Mouse (Mus musculus): ENCODE measurements around the gene Gfi1. TPM values are rescaled to one million over a fixed set of nuclear protein-coding genes. Genes with fewer than 3 reads are reported as not detected.

Gene Gfi1
- polyA plus RNA-seq, 1 experiment from 2014 or later = not detected

GRCm38 (mm10) chr5:107720991-107721637, 4.7 kb downstream of the Gfi1 start:
- 0 out of 2 replicates have a peak, but pooled peaks have one; percentile 6 for ATAC-seq (replicated peaks)
- WGBS = under 1% methylated on average over 58 of the region's 58 CpGs
- H3K36me3 ChIP-seq = no peaks in the 10 kb centered on the region
- H3K27me3 ChIP-seq = peaks cover 87% of the 10 kb centered on the region
- no peak overlapping the region for H3K27ac ChIP-seq (replicated peaks)
- H3K4me1 ChIP-seq = peaks cover 44% of the 10 kb centered on the region
- no peak overlapping the region for H3K9ac ChIP-seq (replicated peaks)
- peak overlapping the region; percentile 32 for H3K4me3 ChIP-seq
- H3K9me3 ChIP-seq = no peaks in the 10 kb centered on the region
- peak overlapping the region; percentile 49 for H3K4me2 ChIP-seq (replicated peaks)

GRCm38 (mm10) chr5:107720511-107720910, 5.3 kb downstream of the Gfi1 start:
- H3K4me3 ChIP-seq = no peak overlapping the region
- H3K36me3 ChIP-seq = no peaks in the 10 kb centered on the region
- WGBS = 3% methylated on average over 5 of the region's 5 CpGs
- peaks cover 81% of the 10 kb centered on the region for H3K27me3 ChIP-seq
- H3K9me3 ChIP-seq = no peaks in the 10 kb centered on the region
- no peak for ATAC-seq (replicated peaks)
- no peak overlapping the region for H3K4me2 ChIP-seq (replicated peaks)
- peaks cover 38% of the 10 kb centered on the region for H3K4me1 ChIP-seq
- H3K9ac ChIP-seq (replicated peaks) = no peak overlapping the region
- no peak overlapping the region for H3K27ac ChIP-seq (replicated peaks)

GRCm38 (mm10) chr5:107719786-107720185, 6.0 kb downstream of the Gfi1 start:
- Histone ChIP-seq H3K4me1 (peaks cover 31% of the 10 kb centered on the region), H3K9ac (replicated peaks) (no peak overlapping the region), H3K27me3 (peaks cover 74% of the 10 kb centered on the region), H3K4me3 (no peak overlapping the region), H3K4me2 (replicated peaks) (no peak overlapping the region), H3K9me3 (no peaks in the 10 kb centered on the region), H3K36me3 (no peaks in the 10 kb centered on the region), H3K27ac (replicated peaks) (no peak overlapping the region)
- no peak for ATAC-seq (replicated peaks)
- WGBS = 30% methylated on average over 1 of the region's 1 CpGs

GRCm38 (mm10) chr5:107719209-107719608, 6.6 kb downstream of the Gfi1 start:
- Histone ChIP-seq H3K9ac (replicated peaks) (no peak overlapping the region), H3K9me3 (no peaks in the 10 kb centered on the region)
- 15% methylated on average over 3 of the region's 3 CpGs for WGBS

GRCm38 (mm10) chr5:107717871-107718361, 7.9 kb downstream of the Gfi1 start:
- H3K27ac ChIP-seq (replicated peaks) = no peak overlapping the region
- no peak overlapping the region for H3K9ac ChIP-seq (replicated peaks)
- no peaks in the 10 kb centered on the region for H3K36me3 ChIP-seq
- peaks cover 59% of the 10 kb centered on the region for H3K27me3 ChIP-seq
- H3K4me2 ChIP-seq (replicated peaks) = no peak overlapping the region
- WGBS = 16% methylated on average over 11 of the region's 11 CpGs
- ATAC-seq (replicated peaks) = no peak
- H3K9me3 ChIP-seq = no peaks in the 10 kb centered on the region
- H3K4me1 ChIP-seq = peaks cover 15% of the 10 kb centered on the region
- no peak overlapping the region for H3K4me3 ChIP-seq

More at GRCm38 (mm10) chr5:107719209-107719608, 6.6 kb downstream of the Gfi1 start:
- no peak overlapping the region for H3K4me2 ChIP-seq (replicated peaks)
- H3K36me3 ChIP-seq = no peaks in the 10 kb centered on the region
- peaks cover 69% of the 10 kb centered on the region for H3K27me3 ChIP-seq
- peaks cover 27% of the 10 kb centered on the region for H3K4me1 ChIP-seq
- H3K4me3 ChIP-seq = no peak overlapping the region
- ATAC-seq (replicated peaks) = no peak
- no peak overlapping the region for H3K27ac ChIP-seq (replicated peaks)

GRCm38 (mm10) chr5:107711689-107712088, 14.1 kb downstream of the Gfi1 start:
- no peak for ATAC-seq (replicated peaks)
- H3K27me3 ChIP-seq = peaks cover 3% of the 10 kb centered on the region
- H3K4me3 ChIP-seq = no peak overlapping the region
- WGBS = 64% methylated on average over 2 of the region's 2 CpGs
- H3K36me3 ChIP-seq = no peaks in the 10 kb centered on the region
- H3K9me3 ChIP-seq = no peaks in the 10 kb centered on the region
- H3K4me2 ChIP-seq (replicated peaks) = no peak overlapping the region
- H3K27ac ChIP-seq (replicated peaks) = no peak overlapping the region
- H3K4me1 ChIP-seq = no peaks in the 10 kb centered on the region
- no peak overlapping the region for H3K9ac ChIP-seq (replicated peaks)

- Histone ChIP-seq H3K9me3 (no peaks in the 10 kb centered on the region), H3K9ac (replicated peaks) (no peak overlapping the region), H3K27me3 (no peaks in the 10 kb centered on the region), H3K4me2 (replicated peaks) (no peak overlapping the region), H3K4me1 (no peaks in the 10 kb centered on the region), H3K4me3 (no peak overlapping the region), H3K36me3 (no peaks in the 10 kb centered on the region), H3K27ac (replicated peaks) (no peak overlapping the region)
- no peak for ATAC-seq (replicated peaks)
- WGBS = 89% methylated on average over 8 of the region's 8 CpGs
Measured at GRCm38 (mm10) chr5:107708124-107708797, 17.6 kb downstream of the Gfi1 start.

GRCm38 (mm10) chr5:107706262-107706661, 19.6 kb downstream of the Gfi1 start:
- no peak overlapping the region for H3K9ac ChIP-seq (replicated peaks)
- no peak overlapping the region for H3K4me2 ChIP-seq (replicated peaks)
- no peak for ATAC-seq (replicated peaks)
- H3K27me3 ChIP-seq = no peaks in the 10 kb centered on the region
- H3K36me3 ChIP-seq = no peaks in the 10 kb centered on the region
- WGBS = 90% methylated on average over 1 of the region's 1 CpGs
- no peaks in the 10 kb centered on the region for H3K4me1 ChIP-seq
- no peak overlapping the region for H3K27ac ChIP-seq (replicated peaks)
- no peaks in the 10 kb centered on the region for H3K9me3 ChIP-seq
- H3K4me3 ChIP-seq = no peak overlapping the region

- Histone ChIP-seq H3K27ac (replicated peaks) (no peak overlapping the region), H3K36me3 (no peaks in the 10 kb centered on the region), H3K4me1 (no peaks in the 10 kb centered on the region), H3K9me3 (no peaks in the 10 kb centered on the region), H3K4me3 (no peak overlapping the region), H3K9ac (replicated peaks) (no peak overlapping the region), H3K27me3 (no peaks in the 10 kb centered on the region), H3K4me2 (replicated peaks) (no peak overlapping the region)
- ATAC-seq (replicated peaks) = no peak
- 93% methylated on average over 4 of the region's 4 CpGs for WGBS
Measured at GRCm38 (mm10) chr5:107705756-107706155, 20.1 kb downstream of the Gfi1 start.

GRCm38 (mm10) chr5:107703207-107703763, 22.6 kb downstream of the Gfi1 start:
- Histone ChIP-seq H3K4me3 (no peak overlapping the region), H3K9me3 (no peaks in the 10 kb centered on the region), H3K4me2 (replicated peaks) (no peak overlapping the region), H3K27me3 (no peaks in the 10 kb centered on the region), H3K9ac (replicated peaks) (no peak overlapping the region), H3K4me1 (no peaks in the 10 kb centered on the region), H3K36me3 (no peaks in the 10 kb centered on the region), H3K27ac (replicated peaks) (no peak overlapping the region)
- no peak for ATAC-seq (replicated peaks)
- WGBS = 89% methylated on average over 6 of the region's 6 CpGs

- no peak overlapping the region for H3K9ac ChIP-seq (replicated peaks)
- no peaks in the 10 kb centered on the region for H3K27me3 ChIP-seq
- H3K36me3 ChIP-seq = no peaks in the 10 kb centered on the region
- no peak for ATAC-seq (replicated peaks)
- 87% methylated on average over 9 of the region's 9 CpGs for WGBS
- H3K27ac ChIP-seq (replicated peaks) = no peak overlapping the region
- no peak overlapping the region for H3K4me3 ChIP-seq
- no peaks in the 10 kb centered on the region for H3K4me1 ChIP-seq
- H3K4me2 ChIP-seq (replicated peaks) = no peak overlapping the region
- no peaks in the 10 kb centered on the region for H3K9me3 ChIP-seq
Measured at GRCm38 (mm10) chr5:107701658-107702057, 24.2 kb downstream of the Gfi1 start.

- no peaks in the 10 kb centered on the region for H3K27me3 ChIP-seq
- no peaks in the 10 kb centered on the region for H3K36me3 ChIP-seq
- no peak overlapping the region for H3K27ac ChIP-seq (replicated peaks)
- no peak overlapping the region for H3K4me3 ChIP-seq
- 90% methylated on average over 10 of the region's 10 CpGs for WGBS
- no peak overlapping the region for H3K9ac ChIP-seq (replicated peaks)
- no peak for ATAC-seq (replicated peaks)
- H3K4me2 ChIP-seq (replicated peaks) = no peak overlapping the region
- H3K9me3 ChIP-seq = no peaks in the 10 kb centered on the region
- no peaks in the 10 kb centered on the region for H3K4me1 ChIP-seq
Measured at GRCm38 (mm10) chr5:107700873-107701272, 25.0 kb downstream of the Gfi1 start.
